Mouse (Mus musculus) activated CD4-positive, CD25-positive, alpha-beta regulatory T cell (primary cell): Measurements from ENCODE around the gene Igsf9b. TPM values are rescaled to one million over a fixed set of nuclear protein-coding genes. Genes with fewer than 3 reads are reported as not detected.

Experiments used
- polyA plus RNA-seq, 2 experiments: library from polyadenylated mRNA; unstranded; fragments of 100-300 nt; shearing (Covaris generic); gene quantifications; one replicate each; pipeline ENCODE4 v1.2.1; 2017

Gene Igsf9b
- 1 to 10 TPM; 2.9 to 3.1 TPM for polyA plus RNA-seq

GRCm38 (mm10) chr9:27298411-27299285 is at the start of gene Igsf9b:
TSS of gene Igsf9b (plus strand) at chr9:27299204.

GRCm38 (mm10) chr9:27396500-27396899 is 97.5 kb downstream of the Igsf9b start, which contains the start of gene Spata19:
TSS of gene Spata19 (plus strand) at chr9:27396800.

Other genes starting within 250 kb of the Igsf9b start
- gene Jam3, start 143.8 kb upstream of the Igsf9b start, polyA plus RNA-seq, result not detected
- gene Spata19, start 97.6 kb downstream of the Igsf9b start, polyA plus RNA-seq, result under 1 TPM in 1 of 2 experiments, not detected in 1; 0.36 TPM